Mouse (Mus musculus): ENCODE measurements around the gene Kif2c. TPM values are rescaled to one million over a fixed set of nuclear protein-coding genes. Genes with fewer than 3 reads are reported as not detected.

The Kif2c gene
- polyA plus RNA-seq, 1 experiment from 2014 or later, result 6.4 TPM

GRCm38 (mm10) chr4:117146176-117146575, 36.3 kb downstream of the Kif2c start:
- peaks cover 7% of the 10 kb centered on the region for H3K36me3 ChIP-seq (ENCODE audit: control insufficient read depth, insufficient read depth, low read length)
- 26% methylated on average over 15 of the region's 15 CpGs for WGBS
- no peaks in the 10 kb centered on the region for H3K4me1 ChIP-seq (ENCODE audit: control insufficient read depth, insufficient read depth, low read length)
- no peak overlapping the region for H3K4me2 ChIP-seq (ENCODE audit: low read length)
- no peaks in the 10 kb centered on the region for H3K27me3 ChIP-seq (ENCODE audit: control insufficient read depth, insufficient read depth, low read depth, low read length)
- H3K4me3 ChIP-seq (ENCODE audit: low read depth, low read length), result no peak overlapping the region
- H3K9me3 ChIP-seq (replicated peaks; ENCODE audit: control insufficient read depth, low read length, poor library complexity, severe bottlenecking), result no peaks in the 10 kb centered on the region
- no peak for ATAC-seq
- H3K27ac ChIP-seq (ENCODE audit: low read length), result no peak overlapping the region
- H3K9ac ChIP-seq (ENCODE audit: low read depth, low read length), result no peak overlapping the region

DNA sequence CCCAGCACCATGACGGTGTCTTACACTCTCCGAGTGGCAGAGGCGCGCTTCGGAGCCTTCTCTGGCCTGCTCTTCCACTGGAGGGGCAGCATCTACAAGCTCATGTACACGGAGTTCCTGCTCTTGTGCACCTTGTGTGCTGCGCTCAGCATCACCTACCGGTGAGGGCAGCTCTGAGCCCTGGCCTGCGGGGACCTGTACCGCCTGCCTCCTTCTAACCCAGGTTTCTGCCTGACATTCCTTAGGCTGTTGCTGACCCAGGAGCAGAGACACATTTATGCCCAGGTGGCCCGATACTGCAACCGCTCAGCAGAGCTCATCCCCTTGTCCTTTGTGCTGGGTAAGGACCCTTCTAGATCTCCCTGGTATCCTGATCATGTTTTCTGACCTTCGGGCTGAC, 37.2 kb downstream of the Kif2c start:
- H3K27me3 ChIP-seq (ENCODE audit: control insufficient read depth, insufficient read depth, low read depth, low read length), result no peaks in the 10 kb centered on the region
- no peaks in the 10 kb centered on the region for H3K9me3 ChIP-seq (replicated peaks; ENCODE audit: control insufficient read depth, low read length, poor library complexity, severe bottlenecking)
- no peaks in the 10 kb centered on the region for H3K4me1 ChIP-seq (ENCODE audit: control insufficient read depth, insufficient read depth, low read length)
- no peak for ATAC-seq
- no peak overlapping the region for H3K27ac ChIP-seq (ENCODE audit: low read length)
- no peak overlapping the region for H3K9ac ChIP-seq (ENCODE audit: low read depth, low read length)
- WGBS, result 95% methylated on average over 13 of the region's 13 CpGs
- H3K4me3 ChIP-seq (ENCODE audit: low read depth, low read length), result no peak overlapping the region
- H3K36me3 ChIP-seq (ENCODE audit: control insufficient read depth, insufficient read depth, low read length), result peaks cover under 1% of the 10 kb centered on the region; the same call in 1 of the 2 replicates
- no peak overlapping the region for H3K4me2 ChIP-seq (ENCODE audit: low read length)

- no peaks in the 10 kb centered on the region for H3K4me1 ChIP-seq (ENCODE audit: control insufficient read depth, insufficient read depth, low read length)
Measured at GRCm38 (mm10) chr4:117143023-117143422, 39.4 kb downstream of the Kif2c start.

GRCm38 (mm10) chr4:117140613-117141012, 41.8 kb downstream of the Kif2c start:
- no peak overlapping the region for H3K9ac ChIP-seq (ENCODE audit: low read depth, low read length)
- no peaks in the 10 kb centered on the region for H3K27me3 ChIP-seq (ENCODE audit: control insufficient read depth, insufficient read depth, low read depth, low read length)
- no peak overlapping the region for H3K4me3 ChIP-seq (ENCODE audit: low read depth, low read length)
- no peaks in the 10 kb centered on the region for H3K4me1 ChIP-seq (ENCODE audit: control insufficient read depth, insufficient read depth, low read length)
- WGBS, result 37% methylated on average over 4 of the region's 4 CpGs
- H3K4me2 ChIP-seq (ENCODE audit: low read length), result no peak overlapping the region
- no peaks in the 10 kb centered on the region for H3K36me3 ChIP-seq (ENCODE audit: control insufficient read depth, insufficient read depth, low read length)
- no peak for ATAC-seq
- H3K27ac ChIP-seq (ENCODE audit: low read length), result no peak overlapping the region
- no peaks in the 10 kb centered on the region for H3K9me3 ChIP-seq (replicated peaks; ENCODE audit: control insufficient read depth, low read length, poor library complexity, severe bottlenecking)

More at GRCm38 (mm10) chr4:117143023-117143422, 39.4 kb downstream of the Kif2c start:
- H3K9ac ChIP-seq (ENCODE audit: low read depth, low read length), result no peak overlapping the region
- no peak overlapping the region for H3K4me2 ChIP-seq (ENCODE audit: low read length)
- H3K27ac ChIP-seq (ENCODE audit: low read length), result no peak overlapping the region
- H3K9me3 ChIP-seq (replicated peaks; ENCODE audit: control insufficient read depth, low read length, poor library complexity, severe bottlenecking), result no peaks in the 10 kb centered on the region
- no peak overlapping the region for H3K4me3 ChIP-seq (ENCODE audit: low read depth, low read length)
- ATAC-seq, result no peak
- no peaks in the 10 kb centered on the region for H3K27me3 ChIP-seq (ENCODE audit: control insufficient read depth, insufficient read depth, low read depth, low read length)
- no peaks in the 10 kb centered on the region for H3K36me3 ChIP-seq (ENCODE audit: control insufficient read depth, insufficient read depth, low read length)
- WGBS, result 73% methylated on average over 7 of the region's 7 CpGs

- Histone ChIP-seq H3K9me3 (replicated peaks; ENCODE audit: control insufficient read depth, low read length, poor library complexity, severe bottlenecking) (no peaks in the 10 kb centered on the region), H3K4me2 (ENCODE audit: low read length) (no peak overlapping the region), H3K27ac (ENCODE audit: low read length) (no peak overlapping the region), H3K4me1 (ENCODE audit: control insufficient read depth, insufficient read depth, low read length) (peaks cover 2% of the 10 kb centered on the region; the same call in 1 of the 2 replicates), H3K4me3 (ENCODE audit: low read depth, low read length) (no peak overlapping the region), H3K27me3 (ENCODE audit: control insufficient read depth, insufficient read depth, low read depth, low read length) (no peaks in the 10 kb centered on the region), H3K9ac (ENCODE audit: low read depth, low read length) (no peak overlapping the region), H3K36me3 (ENCODE audit: control insufficient read depth, insufficient read depth, low read length) (no peaks in the 10 kb centered on the region)
- no peak for ATAC-seq
- WGBS, result 9% methylated on average over 2 of the region's 2 CpGs
Measured at GRCm38 (mm10) chr4:117139217-117139612, 43.2 kb downstream of the Kif2c start.

- no peak overlapping the region for H3K9ac ChIP-seq (ENCODE audit: low read depth, low read length)
- no peaks in the 10 kb centered on the region for H3K9me3 ChIP-seq (replicated peaks; ENCODE audit: control insufficient read depth, low read length, poor library complexity, severe bottlenecking)
- 67% methylated on average over 15 of the region's 17 CpGs for WGBS
- H3K4me1 ChIP-seq (ENCODE audit: control insufficient read depth, insufficient read depth, low read length), result peaks cover 4% of the 10 kb centered on the region; the same call in 1 of the 2 replicates
- H3K27me3 ChIP-seq (ENCODE audit: control insufficient read depth, insufficient read depth, low read depth, low read length), result no peaks in the 10 kb centered on the region
- H3K4me3 ChIP-seq (ENCODE audit: low read depth, low read length), result no peak overlapping the region
- ATAC-seq, result no peak
- H3K27ac ChIP-seq (ENCODE audit: low read length), result no peak overlapping the region
- H3K4me2 ChIP-seq (ENCODE audit: low read length), result no peak overlapping the region
- no peaks in the 10 kb centered on the region for H3K36me3 ChIP-seq (ENCODE audit: control insufficient read depth, insufficient read depth, low read length)
Measured at GRCm38 (mm10) chr4:117138295-117139216, 43.9 kb downstream of the Kif2c start.

GRCm38 (mm10) chr4:117136034-117136433, 46.4 kb downstream of the Kif2c start:
- H3K4me1 ChIP-seq (ENCODE audit: control insufficient read depth, insufficient read depth, low read length), result peaks cover 18% of the 10 kb centered on the region; the same call in 1 of the 2 replicates
- no peak overlapping the region for H3K9ac ChIP-seq (ENCODE audit: low read depth, low read length)
- 28% methylated on average over 8 of the region's 8 CpGs for WGBS
- H3K4me2 ChIP-seq (ENCODE audit: low read length), result no peak overlapping the region
- no peak overlapping the region for H3K4me3 ChIP-seq (ENCODE audit: low read depth, low read length)
- H3K9me3 ChIP-seq (replicated peaks; ENCODE audit: control insufficient read depth, low read length, poor library complexity, severe bottlenecking), result no peaks in the 10 kb centered on the region
- no peaks in the 10 kb centered on the region for H3K27me3 ChIP-seq (ENCODE audit: control insufficient read depth, insufficient read depth, low read depth, low read length)
- H3K27ac ChIP-seq (ENCODE audit: low read length), result no peak overlapping the region
- ATAC-seq, result no peak
- H3K36me3 ChIP-seq (ENCODE audit: control insufficient read depth, insufficient read depth, low read length), result no peaks in the 10 kb centered on the region

DNA sequence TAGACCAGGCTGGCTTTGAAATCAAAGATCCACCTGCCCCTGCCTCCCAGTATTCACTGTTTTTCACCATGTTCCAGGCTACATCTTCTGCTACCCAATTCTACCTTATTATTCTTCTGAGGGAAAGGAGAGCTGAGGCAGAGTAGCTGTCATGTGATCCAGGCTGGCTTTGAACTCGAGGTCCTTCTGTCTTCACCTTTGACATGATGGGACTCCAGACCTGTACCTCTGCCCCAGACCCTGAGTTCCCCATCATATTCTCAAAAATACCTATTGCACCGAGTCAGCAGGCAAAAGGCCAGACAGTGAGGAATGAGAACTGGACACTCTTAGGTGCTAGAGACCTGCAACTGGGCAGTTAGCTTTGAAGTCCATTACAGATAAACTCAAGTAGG, 47.8 kb downstream of the Kif2c start:
- Histone ChIP-seq H3K4me1 (ENCODE audit: control insufficient read depth, insufficient read depth, low read length) (peaks cover 18% of the 10 kb centered on the region; the same call in 1 of the 2 replicates), H3K4me2 (ENCODE audit: low read length) (peak overlapping the region; percentile 73), H3K9ac (ENCODE audit: low read depth, low read length) (no peak overlapping the region; the same call in 1 of the 2 replicates), H3K4me3 (ENCODE audit: low read depth, low read length) (no peak overlapping the region), H3K36me3 (ENCODE audit: control insufficient read depth, insufficient read depth, low read length) (no peaks in the 10 kb centered on the region), H3K27me3 (ENCODE audit: control insufficient read depth, insufficient read depth, low read depth, low read length) (no peaks in the 10 kb centered on the region), H3K27ac (ENCODE audit: low read length) (peak overlapping the region; percentile 82; the same call in 1 of the 2 replicates), H3K9me3 (replicated peaks; ENCODE audit: control insufficient read depth, low read length, poor library complexity, severe bottlenecking) (no peaks in the 10 kb centered on the region)
- no peak for ATAC-seq
- 31% methylated on average over 2 of the region's 2 CpGs for WGBS
